Mouse (Mus musculus) hindbrain, postnatal 0 days (tissue): ENCODE measurements at regions not wholly inside any gene's neighbourhood (a gene's known extent, or its start where the extent isn't known, plus 50 kb on each side); places are given as distances from the start of the nearest gene placed in this dataset.
A peak's percentile ranks its signal among the peaks of the same experiment; 100 is the strongest.

Experiments used
- ATAC-seq: fragments of 200-750 bp; cut with Nextera tagmentation; 2 replicates; pipeline ENCODE4 v1.8.0; 2017; ENCODE audit warnings: mild to moderate bottlenecking, moderate TSS enrichment, moderate library complexity
- DNase-seq: peaks from one replicate; pipeline ENCODE4 v3.0.0-alpha.2; 2015; ENCODE audit warnings: low spot score
- H3K27ac ChIP-seq: fragments of 300-500 bp; sonication (generic); 2 replicates; pipeline ENCODE4 v1.5.1; 2014; ENCODE audit warnings: mild to moderate bottlenecking
- H3K27me3 ChIP-seq: fragments of 300-500 bp; sonication (generic); 2 replicates; pipeline ENCODE4 v1.6.1; 2014; ENCODE audit warnings: low read length, mixed read lengths; ENCODE audit not compliant: insufficient read depth
- H3K36me3 ChIP-seq: fragments of 300-500 bp; sonication (generic); 2 replicates; pipeline ENCODE4 v1.6.1; 2014; ENCODE audit warnings: low read length, mixed read lengths; ENCODE audit not compliant: insufficient read depth
- H3K4me1 ChIP-seq: fragments of 300-500 bp; sonication (generic); 2 replicates; pipeline ENCODE4 v1.6.1; 2014; ENCODE audit warnings: antibody characterized with exemption, low read length, mixed read lengths; ENCODE audit not compliant: insufficient read depth
- H3K4me2 ChIP-seq: fragments of 300-500 bp; sonication (generic); 2 replicates; pipeline ENCODE4 v1.6.1; 2014; ENCODE audit warnings: low read depth, mild to moderate bottlenecking, low read length, moderate library complexity, mixed read lengths
- H3K4me3 ChIP-seq: fragments of 300-500 bp; sonication (generic); 2 replicates; pipeline ENCODE4 v1.5.1; 2014; ENCODE audit warnings: low read length
- H3K9ac ChIP-seq: fragments of 300-500 bp; sonication (generic); replicated peaks from 2 replicates; pipeline ENCODE4 v1.6.1; 2014; ENCODE audit warnings: mild to moderate bottlenecking, low read length, moderate library complexity, mixed read lengths
- H3K9me3 ChIP-seq: fragments of 300-500 bp; sonication (generic); 2 replicates; pipeline ENCODE4 v1.6.1; 2016; ENCODE audit warnings: low read length, mixed read lengths
- CTCF ChIP-seq: IDR thresholded peaks from 2 replicates; pipeline ENCODE4 v1.5.1; 2016; ENCODE audit warnings: antibody characterized with exemption, control low read depth, low read depth

DNA sequence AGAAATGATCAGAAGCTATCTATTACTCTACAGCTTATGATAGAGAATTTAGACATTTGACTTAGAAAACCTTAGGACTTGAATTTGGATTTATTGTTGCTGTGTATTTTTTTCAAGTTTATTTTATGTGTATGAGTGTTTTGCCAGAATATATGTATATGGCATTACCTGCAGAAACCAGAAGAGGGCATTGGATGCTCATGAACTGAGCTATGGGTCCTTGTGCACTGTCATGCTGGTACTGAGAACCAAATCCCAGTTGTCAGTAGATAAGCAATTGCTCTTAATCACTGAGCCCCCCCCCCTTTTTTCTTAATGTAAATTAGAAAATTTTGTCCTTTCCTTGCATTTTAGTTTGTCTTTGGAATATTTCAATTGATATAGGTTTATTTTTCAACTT is 83.9 kb upstream of the 4932411N23Rik start:
- no peaks in the 10 kb centered on the region for H3K4me1 ChIP-seq
- no peak overlapping the region for H3K4me3 ChIP-seq
- no peak overlapping the region for H3K9ac ChIP-seq
- DNase-seq (no peak), ATAC-seq (no peak)
- no peaks in the 10 kb centered on the region for H3K27me3 ChIP-seq
- no peaks in the 10 kb centered on the region for H3K9me3 ChIP-seq
- H3K4me2 ChIP-seq = no peak overlapping the region
- H3K27ac ChIP-seq = no peak overlapping the region
- H3K36me3 ChIP-seq = no peaks in the 10 kb centered on the region
- TF ChIP-seq CTCF = 0 out of 2 replicates have a peak, but pooled peaks have one; percentile 6
